ENCODE assay signal across 21 mouse cellular contexts in the genomic region with DNA sequence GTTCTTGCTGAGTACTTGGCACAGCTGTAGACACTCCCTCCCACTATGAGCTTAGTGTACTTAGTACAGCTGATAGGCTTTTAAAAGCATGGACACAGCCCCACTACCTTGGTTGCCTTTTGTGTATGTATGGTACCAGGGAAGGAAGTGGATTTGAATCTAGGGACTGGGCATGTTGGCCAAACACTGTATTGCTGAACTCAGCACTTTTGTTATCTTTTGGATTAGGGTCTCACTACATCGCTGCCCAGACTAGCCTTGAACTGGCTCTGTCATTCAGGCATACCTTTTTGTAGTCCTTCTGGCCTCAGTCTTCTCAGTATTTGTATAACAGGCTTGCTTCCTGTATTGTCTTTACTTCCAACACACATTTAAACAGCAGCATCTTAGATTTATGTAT. TPM values are rescaled to one million over a fixed set of nuclear protein-coding genes. Genes with fewer than 3 reads are reported as not detected.
A peak's percentile ranks its signal among the peaks of the same experiment; 100 is the strongest.
DNase-seq lines count a peak whose midpoint lies in the region; ATAC-seq and TF ChIP-seq lines count a peak whose summit lies in the region.
"Had no signal": no experiment of that assay in that cellular context is flagged by ENCODE, and none has a peak within 500 bp of the region (broad histone marks: within the 10 kb centered on the region; RNA-seq: fewer than 3 reads in every experiment).

No protein-coding gene starts in this region.

- H3K27ac ChIP-seq in midbrain, embryonic 11.5 days (ENCODE audit: low read depth, low read length) = no peak overlapping the region
- H3K27ac ChIP-seq in midbrain, embryonic 13.5 days = no peak overlapping the region
- no peak overlapping the region for H3K27ac ChIP-seq in CH12.LX (ENCODE audit: insufficient read depth, low read depth)
- H3K27ac ChIP-seq in ES-E14 (ENCODE audit: insufficient read depth, low read depth, low read length, poor library complexity, severe bottlenecking) = no peak overlapping the region
- H3K27ac ChIP-seq: embryonic facial prominence, embryonic 10.5 days; embryonic facial prominence, embryonic 12.5 days; forebrain, embryonic 13.5 days; forebrain, embryonic 15.5 days had no signal

- no peak overlapping the region for H3K9ac ChIP-seq in midbrain, embryonic 11.5 days (ENCODE audit: low read length)
- H3K9ac ChIP-seq in midbrain, embryonic 13.5 days (replicated peaks) = no peak overlapping the region
- H3K9ac ChIP-seq in CH12.LX (ENCODE audit: insufficient read depth, low read depth) (no peak overlapping the region), ES-E14 (ENCODE audit: insufficient read depth, low read depth, low read length, poor library complexity, severe bottlenecking) (no peak overlapping the region)
- H3K9ac ChIP-seq: embryonic facial prominence, embryonic 12.5 days; forebrain, embryonic 13.5 days; forebrain, embryonic 15.5 days; forebrain, postnatal 0 days had no signal

- peak; percentile 74 for DNase-seq in midbrain, embryonic 11.5 days (ENCODE audit: low spot score, missing footprints)
- no peak for DNase-seq in CH12.LX (ENCODE audit: extremely low read depth)
- DNase-seq in ES-E14 (ENCODE audit: low read depth, low spot score) = no peak
- DNase-seq in right cerebral cortex, postnatal 4 days = no peak
- DNase-seq: adrenal gland, adult 8-10 months; adrenal gland, postnatal 14 days; adrenal gland, postnatal 36 days; cerebellum, adult 11-12 months; cerebellum, adult 2 months; cerebellum, adult 9-10 months; cerebellum, postnatal 10 days; cerebellum, postnatal 25 days; forebrain, postnatal 0 days had no signal

- TF ChIP-seq EP300 in CH12.LX (IDR thresholded peaks at IDR 0.05; ENCODE audit: low read length) = no peak

- in situ Hi-C loops in CH12.LX (cut with MboI; ENCODE audit: low pct_ligation_motif_present, low pct_unique_long_range_greater_than_20kb, low sequenced_read_pairs) = no loop called here
- in situ Hi-C loops in ES-E14 (cut with MboI; ENCODE audit: low sequenced_read_pairs in 2 of 2, unreplicated experiment in 2 of 2) = no loop called here

- no peak for TF ChIP-seq CTCF in CH12.LX (conservative IDR thresholded peaks at IDR 0.05 in 1 of 2, IDR thresholded peaks at IDR 0.05 in 1 of 2; ENCODE audit: low read depth in 2 of 2, low read length in 2 of 2)

- H3K79me2 ChIP-seq in CH12.LX (replicated peaks; ENCODE audit: control insufficient read depth, extremely low read depth, insufficient read depth, poor library complexity, severe bottlenecking) = no peaks in the 10 kb centered on the region

- no peaks in the 10 kb centered on the region for H3K27me3 ChIP-seq in midbrain, embryonic 11.5 days (ENCODE audit: control insufficient read depth, insufficient read depth, low read length)
- peaks cover 18% of the 10 kb centered on the region for H3K27me3 ChIP-seq in midbrain, embryonic 13.5 days
- H3K27me3 ChIP-seq in CH12.LX (replicated peaks) = peaks cover 28% of the 10 kb centered on the region

- H3K4me2 ChIP-seq in midbrain, embryonic 11.5 days = no peak overlapping the region
- no peak overlapping the region for H3K4me2 ChIP-seq in midbrain, embryonic 13.5 days (replicated peaks)
- no peak overlapping the region for H3K4me2 ChIP-seq in CH12.LX (ENCODE audit: insufficient read depth, low read depth, poor library complexity, severe bottlenecking)
- H3K4me2 ChIP-seq: embryonic facial prominence, embryonic 12.5 days; forebrain, embryonic 13.5 days; forebrain, embryonic 15.5 days had no signal

- TF ChIP-seq POLR2A in CH12.LX (IDR thresholded peaks at IDR 0.05; ENCODE audit: low read depth, low read length) = no peak

- TF ChIP-seq RAD21 in CH12.LX (IDR thresholded peaks at IDR 0.05; ENCODE audit: low read depth, low read length) = no peak

- 100% methylated on average over 1 of the region's 1 CpGs for WGBS in midbrain, embryonic 11.5 days
- WGBS in midbrain, embryonic 13.5 days = 86% methylated on average over 1 of the region's 1 CpGs

- H3K36me3 ChIP-seq in midbrain, embryonic 11.5 days (ENCODE audit: control insufficient read depth, insufficient read depth, low read length) = no peaks in the 10 kb centered on the region
- no peaks in the 10 kb centered on the region for H3K36me3 ChIP-seq in midbrain, embryonic 13.5 days
- H3K36me3 ChIP-seq in CH12.LX (replicated peaks in 1 of 2; ENCODE audit: control insufficient read depth in 1 of 2, insufficient read depth in 1 of 2, low read length in 1 of 2) (peaks cover 0 to 10% of the 10 kb centered on the region in 2 experiments), ES-E14 (ENCODE audit: control insufficient read depth, insufficient read depth, low read length, poor library complexity, severe bottlenecking) (no peaks in the 10 kb centered on the region)
- H3K36me3 ChIP-seq: forebrain, embryonic 15.5 days had no signal

- no peak overlapping the region for H3K4me3 ChIP-seq in midbrain, embryonic 11.5 days (ENCODE audit: low read depth, low read length)
- H3K4me3 ChIP-seq in midbrain, embryonic 13.5 days (replicated peaks) = no peak overlapping the region
- H3K4me3 ChIP-seq in CH12.LX (replicated peaks in 1 of 3; ENCODE audit: low read depth in 2 of 3, low read length in 2 of 3, poor library complexity in 1 of 3) (no peak overlapping the region), ES-E14 (ENCODE audit: insufficient read depth in 1 of 2, low read depth in 1 of 2, low read length in 2 of 2, poor library complexity in 1 of 2, severe bottlenecking in 1 of 2) (no peak overlapping the region)
- H3K4me3 ChIP-seq: embryonic facial prominence, embryonic 10.5 days; embryonic facial prominence, embryonic 12.5 days; forebrain, embryonic 13.5 days; forebrain, embryonic 15.5 days had no signal

- dilution Hi-C loops in CH12.LX (cut with MboI; ENCODE audit: extremely low pct_ligation_motif_present, extremely low pct_unique_long_range_greater_than_20kb, low sequenced_read_pairs) = no loop called here

- H3K4me1 ChIP-seq in midbrain, embryonic 11.5 days (ENCODE audit: control insufficient read depth, insufficient read depth, low read length) = peaks cover 5% of the 10 kb centered on the region
- peaks cover 27% of the 10 kb centered on the region for H3K4me1 ChIP-seq in midbrain, embryonic 13.5 days (replicated peaks)
- peaks cover 5 to 17% of the 10 kb centered on the region in 2 experiments; a peak in 2 of 4 replicates for H3K4me1 ChIP-seq in CH12.LX (ENCODE audit: control insufficient read depth in 1 of 2, insufficient read depth in 2 of 2)
- H3K4me1 ChIP-seq in ES-E14 (ENCODE audit: control insufficient read depth in 2 of 2, insufficient read depth in 2 of 2, low read length in 2 of 2, poor library complexity in 1 of 2) = peaks cover 2 to 3% of the 10 kb centered on the region in 2 experiments; a peak in 2 of 4 replicates

- no peaks in the 10 kb centered on the region for H3K9me3 ChIP-seq in midbrain, embryonic 11.5 days (ENCODE audit: control insufficient read depth, low read length)
- H3K9me3 ChIP-seq in midbrain, embryonic 13.5 days = no peaks in the 10 kb centered on the region
- H3K9me3 ChIP-seq in CH12.LX (replicated peaks; ENCODE audit: low read length) (peaks cover 2% of the 10 kb centered on the region), ES-E14 (ENCODE audit: control insufficient read depth, insufficient read depth, low read depth, low read length) (no peaks in the 10 kb centered on the region)
- H3K9me3 ChIP-seq: embryonic facial prominence, embryonic 10.5 days; embryonic facial prominence, embryonic 12.5 days; forebrain, embryonic 13.5 days; forebrain, embryonic 15.5 days had no signal

- ATAC-seq in midbrain, embryonic 11.5 days (ENCODE audit: low FRiP score) = no peak
- no peak for ATAC-seq in midbrain, embryonic 13.5 days
- ATAC-seq in monocyte, adult 5-6 weeks (replicated peaks; ENCODE audit: insufficient number of reproducible peaks, low FRiP score, low TSS enrichment, poor library complexity, severe bottlenecking) = no peak
- ATAC-seq: activated CD4-positive, CD25-positive, alpha-beta regulatory T cell, adult 4 months; forebrain, embryonic 13.5 days; forebrain, embryonic 15.5 days; forebrain, postnatal 0 days; Patski had no signal

TF ChIP-seq in CH12.LX, 34 proteins besides CTCF, POLR2A, EP300 and RAD21:
- no peak for TF ChIP-seq MAZ (IDR thresholded peaks at IDR 0.05; ENCODE audit: low read depth, low read length)
- TF ChIP-seq SMC3 (IDR thresholded peaks at IDR 0.05; ENCODE audit: low read depth, low read length) = no peak
- peak; percentile 80 for TF ChIP-seq MAFK (IDR thresholded peaks at IDR 0.05; ENCODE audit: insufficient replicate concordance, low read length)

TF ChIP-seq in ES-E14, 5 proteins besides CTCF, POLR2A, EP300 and RAD21:
- TF ChIP-seq MAFK (IDR thresholded peaks at IDR 0.05; ENCODE audit: insufficient read depth, low read depth, low read length) = 0 out of 2 replicates have a peak, but pooled peaks have one; percentile 43
- no peak for TF ChIP-seq ZC3H11A (IDR thresholded peaks at IDR 0.05; ENCODE audit: borderline replicate concordance, low read depth, low read length)

RNA-seq across cellular contexts. Expression of gene Snx33, which starts 2.4 kb away (rescaled TPM):
- 4.8 and 4.9 TPM in 2 replicates for polyA plus RNA-seq in midbrain, embryonic 11.5 days (2014; fragmentation: Nextera tagmentation; extraction: Ambion mirVana)
- polyA plus RNA-seq in midbrain, embryonic 13.5 days (2015; fragmentation: Nextera tagmentation; extraction: Ambion mirVana) = 2.8 and 3.1 TPM in 2 replicates
- 2.6 and 3.2 TPM in 2 replicates for total RNA-seq in CH12.LX (2012; rRNA removed)
- total RNA-seq in CH12.LX (2014; rRNA removed) = 1.4 and 1.7 TPM in 2 replicates
- 2.2 and 2.6 TPM in 2 replicates for polyA plus RNA-seq in CH12.LX (2012; ENCODE audit: insufficient read length, low read depth)
- total RNA-seq in ES-E14 (2012; rRNA removed) = 1.6 and 4.1 TPM in 2 replicates
- 7.1 to 16.9 TPM (median 7.1 TPM) in 3 replicates for total RNA-seq in monocyte, adult 5-6 weeks (2017)

RNA-seq across cellular contexts. Expression of gene Imp3, which starts 6.7 kb away (rescaled TPM):
- 57.0 and 69.4 TPM in 2 replicates for polyA plus RNA-seq in midbrain, embryonic 11.5 days (2014; fragmentation: Nextera tagmentation; extraction: Ambion mirVana)
- polyA plus RNA-seq in midbrain, embryonic 13.5 days (2015; fragmentation: Nextera tagmentation; extraction: Ambion mirVana) = 69.4 and 73.3 TPM in 2 replicates
- total RNA-seq in CH12.LX (2012; rRNA removed) (196 and 197 TPM in 2 replicates), CH12.LX (2014; rRNA removed) (134 and 165 TPM in 2 replicates), ES-E14 (2012; rRNA removed) (106 and 108 TPM in 2 replicates)
- 134 and 154 TPM in 2 replicates for polyA plus RNA-seq in CH12.LX (2012; ENCODE audit: insufficient read length, low read depth)
- total RNA-seq in monocyte, adult 5-6 weeks (2017) = 36.1 to 44.3 TPM (median 38.6 TPM) in 3 replicates

RNA-seq across cellular contexts. Expression of gene Snupn, which starts 20.1 kb away (rescaled TPM):
- polyA plus RNA-seq in midbrain, embryonic 11.5 days (2014; fragmentation: Nextera tagmentation; extraction: Ambion mirVana) = 28.1 and 28.4 TPM in 2 replicates
- polyA plus RNA-seq in midbrain, embryonic 13.5 days (2015; fragmentation: Nextera tagmentation; extraction: Ambion mirVana) = 27.8 and 30.5 TPM in 2 replicates
- 21.2 and 22.3 TPM in 2 replicates for total RNA-seq in CH12.LX (2012; rRNA removed)
- 25.1 and 27.3 TPM in 2 replicates for total RNA-seq in CH12.LX (2014; rRNA removed)
- polyA plus RNA-seq in CH12.LX (2012; ENCODE audit: insufficient read length, low read depth) = 18.3 and 21.8 TPM in 2 replicates
- 16.4 and 18.2 TPM in 2 replicates for total RNA-seq in ES-E14 (2012; rRNA removed)
- total RNA-seq in monocyte, adult 5-6 weeks (2017) = 3.8 to 9.4 TPM (median 6.5 TPM) in 3 replicates
